Mouse (Mus musculus) hindbrain, embryonic 16.5 days (tissue): ENCODE measurements around the gene Liph. TPM values are rescaled to one million over a fixed set of nuclear protein-coding genes. Genes with fewer than 3 reads are reported as not detected.
"Not testable (repeated sequence)": the region's sequence is repeated elsewhere in the genome, so short reads cannot be mapped to it uniquely, and the experiment has no call there.

Source experiments
- ATAC-seq: fragments of 200-750 bp; cut with Nextera tagmentation; 2 replicates; pipeline ENCODE4 v1.8.0; 2017; ENCODE audit warnings: moderate TSS enrichment, moderate library complexity
- H3K27ac ChIP-seq: fragments of 300-500 bp; sonication (generic); 2 replicates; pipeline ENCODE4 v1.5.1; 2014; ENCODE audit warnings: low read depth, mild to moderate bottlenecking, control low read depth, low read length, moderate library complexity
- H3K27me3 ChIP-seq: fragments of 300-500 bp; sonication (generic); replicated peaks from 2 replicates; pipeline ENCODE4 v1.6.1; 2014; ENCODE audit warnings: low read length; ENCODE audit not compliant: control insufficient read depth, insufficient read depth
- H3K36me3 ChIP-seq: fragments of 300-500 bp; sonication (generic); 2 replicates; pipeline ENCODE4 v1.6.1; 2014; ENCODE audit warnings: mild to moderate bottlenecking, low read length, moderate library complexity, mixed read lengths; ENCODE audit not compliant: control insufficient read depth, insufficient read depth
- H3K4me1 ChIP-seq: fragments of 300-500 bp; sonication (generic); 2 replicates; pipeline ENCODE4 v1.6.1; 2014; ENCODE audit warnings: low read depth, low read length; ENCODE audit not compliant: control insufficient read depth, insufficient read depth
- H3K4me2 ChIP-seq: fragments of 300-500 bp; sonication (generic); 2 replicates; pipeline ENCODE4 v1.6.1; 2014; ENCODE audit warnings: mild to moderate bottlenecking, low read length, control low read depth, moderate library complexity
- H3K4me3 ChIP-seq: fragments of 300-500 bp; sonication (generic); 2 replicates; pipeline ENCODE4 v1.5.1; 2014; ENCODE audit warnings: mild to moderate bottlenecking, low read length, control low read depth, moderate library complexity
- H3K9ac ChIP-seq: fragments of 300-500 bp; sonication (generic); 2 replicates; pipeline ENCODE4 v1.6.1; 2014; ENCODE audit warnings: low read depth, mild to moderate bottlenecking, control low read depth, low read length, moderate library complexity
- H3K9me3 ChIP-seq: fragments of 300-500 bp; sonication (generic); 2 replicates; pipeline ENCODE4 v1.6.1; 2014; ENCODE audit warnings: mild to moderate bottlenecking, low read length, moderate library complexity; ENCODE audit not compliant: control insufficient read depth
- WGBS: fragments of 180-500 bp; shearing (Covaris S2); extraction: QIAGEN DNeasy Blood & Tissue Kit; methylation state at CpG from one replicate; pipeline ENCODE4 v1.1.7; 2014; 5-methylcytosine and 5-hydroxymethylcytosine counted together
- polyA plus RNA-seq: library from polyadenylated mRNA; unstranded; fragments of >200 nt; fragmentation: Nextera tagmentation; extraction: Ambion mirVana; gene quantifications from 2 replicates; pipeline ENCODE4 v1.2.1, GENCODE M21; 2015

Gene Liph
- polyA plus RNA-seq, 1 experiment from 2014 or later = 1.0 TPM

DNA sequence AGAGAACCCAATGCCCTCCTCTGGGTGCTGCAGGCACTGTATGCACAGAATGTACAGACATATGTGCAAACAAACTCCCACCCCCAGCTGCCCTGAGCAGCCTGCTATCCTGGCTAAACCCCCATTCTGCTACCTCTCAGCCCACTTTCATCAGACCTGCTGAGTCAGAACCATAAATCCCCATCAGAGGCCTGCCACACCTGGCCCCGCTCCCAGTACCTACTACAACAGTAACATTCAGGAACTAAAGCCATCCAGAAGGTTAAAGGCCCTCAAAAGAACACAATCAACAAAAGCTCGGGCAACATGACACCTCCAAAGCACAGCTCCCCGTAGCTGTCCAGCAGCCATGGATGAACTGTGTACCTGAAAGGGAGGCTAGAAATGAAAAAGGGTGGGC, 6.1 kb upstream of the Liph start:
- H3K9me3 ChIP-seq = no peaks in the 10 kb centered on the region
- H3K36me3 ChIP-seq = no peaks in the 10 kb centered on the region
- 87% methylated on average over 3 of the region's 3 CpGs for WGBS
- H3K27me3 ChIP-seq = no peaks in the 10 kb centered on the region
- no peak overlapping the region for H3K27ac ChIP-seq
- no peak overlapping the region for H3K4me3 ChIP-seq
- H3K4me1 ChIP-seq = no peaks in the 10 kb centered on the region
- no peak for ATAC-seq
- no peak overlapping the region for H3K9ac ChIP-seq
- H3K4me2 ChIP-seq = no peak overlapping the region

DNA sequence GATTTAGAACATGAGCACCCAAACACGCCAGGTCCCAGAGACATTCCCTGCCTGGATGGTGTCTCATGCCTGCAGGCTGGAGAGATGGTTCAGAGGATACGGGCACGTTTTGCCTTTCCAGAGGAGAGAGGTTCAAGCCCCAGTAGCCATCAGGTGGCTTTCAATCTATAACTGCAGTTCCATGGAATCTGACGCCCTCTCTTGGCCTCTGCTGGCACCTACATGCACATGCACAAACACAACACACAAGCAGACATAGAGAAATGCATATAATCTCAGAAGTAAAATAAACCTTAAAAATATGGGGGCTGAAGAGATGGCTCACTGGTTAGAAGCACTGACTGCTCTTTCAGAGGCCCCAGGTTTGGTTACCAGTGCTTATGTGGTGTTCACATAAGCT, 5.7 kb upstream of the Liph start:
- Histone ChIP-seq H3K4me3 (no peak overlapping the region), H3K27ac (no peak overlapping the region), H3K4me1 (no peaks in the 10 kb centered on the region), H3K27me3 (no peaks in the 10 kb centered on the region), H3K4me2 (no peak overlapping the region), H3K9me3 (no peaks in the 10 kb centered on the region), H3K36me3 (no peaks in the 10 kb centered on the region), H3K9ac (no peak overlapping the region)
- WGBS = 63% methylated on average over 4 of the region's 4 CpGs
- ATAC-seq = no peak

DNA sequence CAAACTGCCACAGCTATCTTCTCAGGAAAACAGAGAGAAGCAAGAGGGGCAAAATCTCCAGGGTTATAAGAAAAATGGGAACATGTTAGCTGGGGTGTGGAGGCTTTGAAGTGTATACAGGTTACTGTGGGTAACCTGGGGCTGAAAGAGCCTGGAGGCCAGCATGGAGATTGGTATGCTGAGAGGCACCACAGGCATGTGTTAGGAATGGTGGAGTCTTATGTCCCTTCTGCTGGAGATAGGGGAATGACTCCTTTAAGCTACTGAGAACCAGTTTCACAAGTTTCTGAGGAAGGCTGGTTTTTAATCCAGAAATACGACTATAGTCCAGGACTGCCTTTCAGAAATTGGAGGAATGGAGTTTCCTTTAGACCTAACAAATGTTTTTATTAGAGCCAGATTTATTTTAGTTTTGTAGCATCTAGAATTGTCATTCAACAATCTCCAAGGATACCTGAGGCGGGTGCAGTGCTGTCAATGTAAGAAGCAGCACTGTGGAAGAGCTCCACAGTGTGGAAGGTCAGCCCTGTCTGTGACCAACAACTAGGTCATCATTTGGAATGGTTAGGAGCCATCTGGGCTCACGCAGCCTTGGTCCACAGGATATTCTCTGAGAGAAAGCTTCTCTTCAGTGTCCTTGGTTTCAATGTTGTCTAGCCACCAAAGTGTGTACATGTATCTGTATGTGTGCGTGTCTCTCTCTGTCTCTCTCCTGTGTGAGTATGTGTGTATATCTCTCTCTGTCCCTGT, 4.7 kb upstream of the Liph start:
- H3K36me3 ChIP-seq = no peaks in the 10 kb centered on the region
- H3K4me1 ChIP-seq = peaks cover 3% of the 10 kb centered on the region; the same call in 1 of the 2 replicates
- no peaks in the 10 kb centered on the region for H3K27me3 ChIP-seq
- no peaks in the 10 kb centered on the region for H3K9me3 ChIP-seq
- no peak overlapping the region for H3K4me2 ChIP-seq
- 90% methylated on average over 4 of the region's 4 CpGs for WGBS
- ATAC-seq = no peak
- no peak overlapping the region for H3K4me3 ChIP-seq
- no peak overlapping the region for H3K9ac ChIP-seq
- H3K27ac ChIP-seq = no peak overlapping the region

DNA sequence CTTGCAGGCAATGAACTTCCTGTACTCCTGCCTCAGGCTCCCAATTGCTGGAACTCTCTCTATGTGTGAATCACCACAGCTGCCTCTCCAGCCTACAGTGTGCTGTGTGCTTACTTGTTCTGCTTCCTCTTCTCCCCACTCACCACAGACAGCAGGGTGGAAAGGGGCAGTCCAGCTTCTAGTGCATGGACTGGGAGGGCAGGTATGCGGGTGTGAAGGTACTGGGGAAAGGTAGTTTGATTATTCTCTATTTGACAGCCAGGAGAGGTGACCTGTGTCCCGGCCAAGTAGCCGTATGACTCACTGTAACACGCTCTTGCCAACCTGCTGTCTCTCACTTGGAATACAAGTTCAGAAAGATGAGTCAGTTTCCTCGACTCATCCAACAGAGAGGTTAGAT, 2.6 kb upstream of the Liph start:
- WGBS = 84% methylated on average over 5 of the region's 5 CpGs
- ATAC-seq = no peak
- no peaks in the 10 kb centered on the region for H3K36me3 ChIP-seq
- H3K9ac ChIP-seq = no peak overlapping the region
- no peaks in the 10 kb centered on the region for H3K27me3 ChIP-seq
- H3K4me2 ChIP-seq = no peak overlapping the region
- H3K27ac ChIP-seq = no peak overlapping the region
- H3K9me3 ChIP-seq = no peaks in the 10 kb centered on the region
- H3K4me1 ChIP-seq = peaks cover 4% of the 10 kb centered on the region; the same call in 1 of the 2 replicates
- H3K4me3 ChIP-seq = no peak overlapping the region

DNA sequence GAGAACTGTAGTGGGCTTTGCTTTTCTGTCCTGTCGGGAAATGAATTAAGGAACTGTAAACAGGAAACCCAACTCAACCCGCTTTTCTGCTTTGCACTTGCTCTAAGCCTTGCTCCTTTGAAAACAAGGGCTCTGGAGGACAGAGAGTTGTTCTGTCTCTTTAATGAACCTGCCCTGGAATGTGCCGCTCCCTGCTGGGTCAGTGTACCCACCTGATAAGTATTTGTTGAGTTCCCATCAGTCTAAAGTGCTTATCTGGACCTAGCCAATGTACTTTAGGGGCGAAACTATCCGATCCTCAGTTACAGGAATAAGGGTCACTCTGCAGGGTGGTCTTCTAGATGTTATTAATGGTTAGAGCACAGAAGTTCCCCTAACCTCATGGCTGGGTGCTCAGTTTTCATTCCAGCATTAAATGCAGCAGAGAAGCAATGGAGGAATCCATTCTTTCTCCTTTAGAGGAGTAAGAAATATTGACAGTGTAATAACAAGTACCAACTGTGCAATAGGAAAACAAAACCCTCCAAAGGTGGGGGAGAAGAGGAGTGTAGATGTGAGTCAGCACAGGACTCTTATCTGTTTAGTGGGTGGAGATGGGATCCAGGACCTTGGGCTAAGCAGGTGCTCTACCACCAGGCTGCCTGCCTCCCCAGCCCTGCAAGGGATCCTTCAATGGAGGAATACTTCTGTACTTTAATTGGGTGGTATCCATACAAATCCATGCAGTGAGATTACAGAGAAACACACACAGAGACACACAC, 1.6 kb upstream of the Liph start:
- WGBS = 73% methylated on average over 5 of the region's 5 CpGs
- no peak for ATAC-seq
- no peak overlapping the region for H3K9ac ChIP-seq

DNA sequence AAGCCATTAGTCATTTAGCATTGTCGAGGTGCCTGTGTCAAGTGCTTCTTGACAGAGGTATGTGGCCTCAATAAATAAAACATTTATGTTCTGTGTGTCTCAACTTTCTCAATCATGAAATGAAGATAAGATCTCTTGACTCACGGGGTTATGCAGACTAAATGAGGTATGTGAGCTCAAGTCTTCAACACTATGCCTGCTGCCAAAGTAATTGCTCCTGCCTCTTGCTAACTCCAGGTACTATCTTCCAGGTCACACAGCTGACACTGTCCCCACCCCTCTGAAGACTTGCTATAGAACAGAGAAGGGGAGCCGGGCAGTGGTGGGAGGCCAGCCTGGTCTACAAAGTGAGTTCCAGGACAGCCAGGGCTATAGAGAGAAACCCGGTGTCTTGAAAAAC, 939 bp upstream of the Liph start:
- no peak for ATAC-seq
- 71% methylated on average over 4 of the region's 4 CpGs for WGBS

More for the DNA sequence above, 1.6 kb upstream of the Liph start:
- H3K4me3 ChIP-seq = no peak overlapping the region
- no peak overlapping the region for H3K27ac ChIP-seq
- peaks cover 4% of the 10 kb centered on the region; the same call in 1 of the 2 replicates for H3K4me1 ChIP-seq
- no peaks in the 10 kb centered on the region for H3K36me3 ChIP-seq
- no peak overlapping the region for H3K4me2 ChIP-seq
- no peaks in the 10 kb centered on the region for H3K27me3 ChIP-seq
- no peaks in the 10 kb centered on the region for H3K9me3 ChIP-seq

DNA sequence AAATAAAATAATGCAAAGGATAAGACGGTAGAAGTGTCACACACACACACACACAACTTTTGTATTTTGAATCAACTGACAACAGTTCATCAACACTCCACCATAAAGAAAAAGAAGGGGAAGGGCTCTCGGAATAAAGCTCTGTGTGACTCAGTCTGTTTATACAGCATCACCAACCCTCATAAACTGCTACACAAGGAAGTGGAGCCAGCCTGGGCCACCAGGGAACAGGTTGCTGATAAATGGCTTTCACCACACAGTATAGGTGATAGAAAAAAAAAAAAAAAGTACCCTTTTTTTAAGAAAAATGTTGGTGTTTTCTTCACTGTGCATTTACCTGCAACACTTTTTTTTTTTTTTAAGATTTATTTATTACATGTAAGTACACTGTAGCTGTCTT, 3.7 kb downstream of the Liph start:
- no peaks in the 10 kb centered on the region for H3K27me3 ChIP-seq
- no peak overlapping the region for H3K9ac ChIP-seq
- no peak overlapping the region for H3K4me2 ChIP-seq
- no peak overlapping the region for H3K27ac ChIP-seq
- no peaks in the 10 kb centered on the region for H3K36me3 ChIP-seq
- H3K4me1 ChIP-seq = peaks cover 4% of the 10 kb centered on the region; the same call in 1 of the 2 replicates
- 88% methylated on average over 2 of the region's 2 CpGs for whole genome bisulfite sequencing
- ATAC-seq = no peak
- no peak overlapping the region for H3K4me3 ChIP-seq
- H3K9me3 ChIP-seq = no peaks in the 10 kb centered on the region

More for the DNA sequence above, 939 bp upstream of the Liph start:
- Histone ChIP-seq H3K9ac (no peak overlapping the region), H3K27ac (no peak overlapping the region), H3K4me1 (peaks cover 4% of the 10 kb centered on the region; the same call in 1 of the 2 replicates), H3K4me3 (no peak overlapping the region), H3K4me2 (no peak overlapping the region), H3K9me3 (no peaks in the 10 kb centered on the region), H3K27me3 (no peaks in the 10 kb centered on the region), H3K36me3 (no peaks in the 10 kb centered on the region)

DNA sequence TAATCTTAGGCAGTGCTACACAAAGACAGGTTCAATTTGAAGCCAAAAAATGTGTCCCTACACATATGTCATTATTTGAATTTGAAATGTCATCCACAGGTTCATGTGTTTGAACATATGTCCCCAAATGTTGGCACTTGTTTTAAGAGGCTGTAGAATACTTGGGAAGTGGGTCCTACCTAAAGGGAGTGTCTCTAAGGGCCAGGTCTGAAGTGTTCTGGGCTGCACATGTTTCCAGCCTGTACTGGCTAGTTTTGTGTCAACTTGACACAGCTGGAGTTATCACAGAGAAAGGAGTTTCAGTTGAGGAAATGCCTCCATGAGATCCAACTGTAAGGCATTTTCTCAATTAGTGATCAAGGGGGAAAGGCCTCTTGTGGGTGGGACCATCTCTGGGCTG, 4.6 kb downstream of the Liph start:
- H3K9ac ChIP-seq, H3K27me3 ChIP-seq, H3K27ac ChIP-seq, H3K9me3 ChIP-seq, H3K4me2 ChIP-seq, ATAC-seq, H3K4me3 ChIP-seq, H3K36me3 ChIP-seq, H3K4me1 ChIP-seq: not testable (repeated sequence)

DNA sequence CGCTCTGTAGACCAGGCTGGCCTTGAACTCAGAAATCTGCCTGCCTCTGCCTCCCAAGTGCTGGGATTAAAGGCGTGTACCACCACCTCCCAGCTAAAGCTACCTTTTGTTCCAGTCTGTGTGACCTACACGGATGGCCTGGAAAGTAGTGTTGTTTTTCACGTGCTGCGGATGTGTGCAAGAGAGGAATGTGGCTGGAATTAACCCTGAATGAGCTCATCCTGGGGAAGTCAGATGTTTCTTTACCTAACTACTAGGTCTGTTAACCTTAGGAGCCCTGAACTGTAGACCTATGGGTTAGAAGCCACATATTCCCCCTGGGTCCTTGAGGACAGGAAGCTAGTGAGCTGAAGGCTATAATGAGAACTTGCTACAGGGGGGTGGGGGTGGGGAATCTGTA, 7.5 kb downstream of the Liph start:
- no peaks in the 10 kb centered on the region for H3K36me3 ChIP-seq
- no peak overlapping the region for H3K27ac ChIP-seq
- H3K4me3 ChIP-seq = no peak overlapping the region
- no peaks in the 10 kb centered on the region for H3K4me1 ChIP-seq
- WGBS = 64% methylated on average over 5 of the region's 5 CpGs
- H3K4me2 ChIP-seq = no peak overlapping the region
- H3K9me3 ChIP-seq = no peaks in the 10 kb centered on the region
- ATAC-seq = no peak
- H3K9ac ChIP-seq = no peak overlapping the region
- no peaks in the 10 kb centered on the region for H3K27me3 ChIP-seq
